Mouse (Mus musculus) megakaryocyte progenitor cell, adult 5-6 weeks (primary cell): ENCODE data around the gene Gucy1b2. TPM values are rescaled to one million over a fixed set of nuclear protein-coding genes. Genes with fewer than 3 reads are reported as not detected.

ENCODE experiments used
- ATAC-seq: replicated peaks from 2 replicates; pipeline ENCODE4 v1.8.0; 2016; ENCODE audit warnings: mild to moderate bottlenecking, moderate TSS enrichment, inconsistent platforms; ENCODE audit not compliant: poor library complexity
- total RNA-seq, 2 experiments: library from RNA; stranded (forward) in 1 of 2; stranded (reverse) in 1 of 2; fragments of 157-497, 149-512 nt in 1 of 2; fragments of 200-1000 nt in 1 of 2; gene quantifications; 2 replicates each; pipeline versions ENCODE4 v1.2.3 to v1.2.4; 2015 to 2017

The Gucy1b2 gene
- total RNA-seq, 2 experiments from 2014 or later: not detected

DNA sequence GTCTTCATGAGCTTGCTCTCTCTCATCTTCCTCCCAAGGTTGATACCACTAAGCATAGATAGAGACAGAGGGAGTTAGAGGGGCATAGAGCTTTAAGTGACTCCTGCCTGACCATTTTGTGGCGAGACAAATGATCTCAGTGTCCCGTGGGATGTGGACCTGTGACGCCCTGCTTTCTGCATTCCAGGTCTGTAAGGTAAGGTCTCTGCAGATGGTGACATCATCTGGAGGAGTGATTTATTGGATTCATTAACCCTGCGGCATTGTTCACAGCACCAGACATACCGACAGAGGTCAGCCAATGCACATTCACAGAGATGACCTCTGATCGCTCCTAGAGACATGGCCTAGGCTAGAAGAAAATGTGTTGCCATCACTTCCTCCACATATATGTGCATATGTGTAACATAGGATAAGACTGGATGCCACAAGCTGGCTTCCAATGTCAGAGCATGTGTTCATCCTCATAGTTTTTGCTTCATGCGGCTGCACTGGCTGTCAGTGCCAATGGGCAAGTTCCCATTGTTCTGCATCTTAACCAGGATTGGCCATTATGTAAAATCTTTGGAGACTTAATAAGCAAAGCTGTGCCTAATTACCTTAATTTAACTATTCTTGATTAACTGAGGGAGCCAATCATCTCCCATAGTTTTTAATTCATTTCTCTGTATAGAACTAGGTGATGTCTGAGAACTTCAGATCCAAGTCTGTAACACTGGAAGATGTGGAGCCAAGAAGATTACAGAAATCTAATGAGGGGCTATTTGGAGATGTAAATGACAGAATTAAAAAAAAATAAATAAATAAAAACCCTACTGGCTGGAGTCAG is 9.5 kb downstream of the Gucy1b2 start:
- no peak for ATAC-seq

GRCm38 (mm10) chr14:62443840-62444430 is 12.2 kb downstream of the Gucy1b2 start:
- no peak for ATAC-seq

GRCm38 (mm10) chr14:62442971-62443370 is 13.1 kb downstream of the Gucy1b2 start:
- no peak for ATAC-seq

DNA sequence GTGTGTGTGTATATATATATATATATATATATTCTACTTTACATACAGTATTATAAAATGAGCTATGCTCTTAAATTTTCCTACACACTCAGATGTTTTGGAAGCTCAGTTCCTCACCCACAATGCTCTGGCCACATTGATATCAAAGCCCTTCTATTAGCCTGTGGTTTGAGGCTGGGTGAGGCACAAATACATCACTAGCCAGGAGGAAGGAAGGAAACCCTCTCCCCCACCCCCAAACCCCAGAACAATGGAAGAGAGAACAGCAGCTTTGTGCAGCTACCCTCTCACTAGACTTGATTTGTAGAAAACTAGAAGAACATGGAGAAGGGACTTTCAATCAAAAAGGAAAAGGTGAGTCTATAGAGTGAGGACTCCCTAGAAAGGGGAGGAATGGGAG is 16.1 kb downstream of the Gucy1b2 start:
- ATAC-seq: no peak

- ATAC-seq: no peak
Observed at GRCm38 (mm10) chr14:62438236-62438635, 17.9 kb downstream of the Gucy1b2 start.

DNA sequence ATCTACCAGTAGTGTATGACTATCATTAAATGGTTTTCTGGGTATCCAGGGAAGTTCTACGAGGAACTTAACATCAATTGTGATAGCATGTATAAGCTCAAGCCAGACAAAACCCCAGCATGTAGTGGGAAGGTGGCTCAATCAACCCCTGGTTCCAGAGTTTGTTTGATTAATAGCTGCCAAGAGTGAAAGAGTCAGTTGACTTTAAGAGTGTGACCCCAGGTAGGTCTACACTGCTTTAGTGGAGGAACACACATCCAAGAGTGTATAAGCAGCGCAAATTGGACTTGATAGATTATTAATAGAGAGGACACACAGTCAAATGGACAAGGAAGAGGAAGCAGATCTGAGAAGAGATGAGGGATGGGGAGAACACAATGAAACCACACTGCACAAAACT is 18.3 kb downstream of the Gucy1b2 start:
- no peak for ATAC-seq

DNA sequence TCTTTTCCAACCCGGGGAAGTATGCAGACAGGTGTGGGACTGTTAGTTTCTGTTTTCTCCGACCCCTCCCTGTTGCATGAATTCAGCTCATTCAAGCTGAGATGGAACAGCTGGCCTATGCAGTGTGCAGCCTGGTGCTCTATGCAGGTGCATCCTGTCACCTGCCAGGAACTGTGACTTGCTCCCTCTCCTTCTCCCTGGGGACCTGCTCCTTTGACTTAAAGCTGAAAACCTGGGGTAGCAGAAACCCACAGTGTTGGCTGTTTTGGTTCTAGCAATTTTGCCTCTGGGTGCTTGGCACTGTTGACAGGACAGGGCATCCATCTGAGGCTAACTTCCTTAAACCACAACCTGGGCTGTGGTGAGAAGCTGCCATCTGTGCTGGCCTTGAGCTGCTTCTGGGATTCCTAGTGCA is 30.8 kb downstream of the Gucy1b2 start:
- ATAC-seq: no peak

DNA sequence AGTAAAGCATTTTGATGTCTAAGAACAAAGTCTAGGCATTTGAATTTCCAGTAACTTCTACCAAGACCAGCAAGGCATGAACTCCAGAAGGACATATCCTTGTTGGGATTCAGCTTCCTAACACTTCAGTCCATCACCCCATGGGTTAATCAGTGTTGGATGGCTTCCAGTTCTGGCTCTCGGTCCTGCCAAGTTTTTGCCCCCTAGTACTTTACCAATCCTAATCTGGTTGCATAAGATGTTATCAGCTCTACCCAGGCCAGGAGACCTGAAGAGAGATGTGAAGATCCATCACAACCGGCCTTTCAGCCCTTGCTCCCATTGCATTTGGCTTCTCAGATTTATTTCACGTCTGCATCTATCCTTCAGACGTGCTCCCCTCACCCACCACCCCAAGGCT is 33.8 kb downstream of the Gucy1b2 start:
- no peak for ATAC-seq

DNA sequence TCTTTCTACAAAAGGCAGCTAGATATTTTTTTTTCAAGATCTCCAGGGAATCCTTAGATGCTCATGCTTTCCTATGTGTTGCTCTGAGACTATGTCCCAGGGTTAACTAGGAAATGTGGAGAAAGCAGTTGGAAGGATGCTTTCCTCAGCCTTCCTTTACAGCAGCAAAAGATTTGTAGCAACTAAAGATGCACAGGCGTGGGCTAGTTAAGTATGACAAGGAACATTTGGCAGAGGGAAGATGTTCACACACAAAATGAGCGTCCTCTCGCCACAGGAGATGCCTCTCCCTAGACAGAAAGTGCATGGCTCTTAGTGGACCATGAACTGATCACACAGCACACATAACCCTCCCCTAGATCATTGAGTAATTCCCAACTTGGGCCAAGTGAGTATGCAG is 38.6 kb downstream of the Gucy1b2 start:
- no peak for ATAC-seq

GRCm38 (mm10) chr14:62416742-62417134 is 39.4 kb downstream of the Gucy1b2 start:
- no peak for ATAC-seq

GRCm38 (mm10) chr14:62416007-62416741 is 39.9 kb downstream of the Gucy1b2 start:
- ATAC-seq: no peak

- ATAC-seq: no peak
Observed at GRCm38 (mm10) chr14:62395346-62395745, 60.7 kb downstream of the Gucy1b2 start.

- no peak for ATAC-seq
Observed at GRCm38 (mm10) chr14:62392754-62393153, 63.3 kb downstream of the Gucy1b2 start.

- ATAC-seq: no peak
Observed at GRCm38 (mm10) chr14:62389729-62390536, 66.2 kb downstream of the Gucy1b2 start.

GRCm38 (mm10) chr14:62389064-62389728 is 66.9 kb downstream of the Gucy1b2 start:
- ATAC-seq: no peak

GRCm38 (mm10) chr14:62383786-62384299 is 72.2 kb downstream of the Gucy1b2 start:
- ATAC-seq: no peak

DNA sequence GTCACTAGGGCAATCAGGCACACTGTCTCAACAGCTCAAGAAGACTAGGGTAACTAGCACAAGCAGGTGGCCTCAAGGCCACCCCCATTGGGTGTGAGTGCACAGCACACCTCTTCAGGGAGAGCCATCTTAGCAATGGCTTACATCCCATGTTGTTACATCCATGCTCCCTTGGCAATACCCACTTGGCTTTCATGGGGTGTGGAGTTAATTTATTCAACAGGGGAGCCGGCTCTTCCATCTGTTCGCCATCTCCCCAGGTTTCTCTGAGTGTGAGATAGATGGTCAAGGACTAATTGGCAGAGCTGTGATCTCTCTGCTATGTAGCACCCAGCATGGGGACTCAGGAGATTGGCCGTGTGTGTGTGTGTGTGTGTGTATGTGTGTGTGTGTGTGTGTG is 73.0 kb downstream of the Gucy1b2 start:
- ATAC-seq: no peak

GRCm38 (mm10) chr14:62380606-62381005 is 75.5 kb downstream of the Gucy1b2 start:
- ATAC-seq: no peak

- ATAC-seq: no peak
Observed at GRCm38 (mm10) chr14:62379391-62379790, 76.7 kb downstream of the Gucy1b2 start.

DNA sequence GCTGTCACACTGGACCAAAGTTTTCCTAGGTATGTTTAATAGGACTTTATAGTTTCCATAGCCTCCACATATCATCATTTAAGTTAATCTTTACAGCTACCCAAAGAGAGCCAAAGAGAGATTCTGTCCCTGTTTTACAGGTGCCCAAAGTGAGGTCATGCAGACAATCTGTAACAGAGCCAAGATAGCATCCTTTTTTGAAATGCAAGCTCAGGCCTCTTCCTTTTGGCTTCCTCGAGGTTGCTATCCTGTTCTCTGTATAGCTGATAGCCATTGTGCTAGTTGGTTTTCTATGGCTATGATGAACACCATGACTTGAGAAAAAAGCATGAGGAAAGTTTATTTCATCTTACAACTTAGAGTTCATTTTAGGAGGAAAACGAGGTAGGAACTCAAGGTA is 80.0 kb downstream of the Gucy1b2 start:
- ATAC-seq: no peak
